Mouse (Mus musculus): ENCODE measurements around the gene Rsph1. TPM values are rescaled to one million over a fixed set of nuclear protein-coding genes. Genes with fewer than 3 reads are reported as not detected.

The Rsph1 gene
- total RNA-seq (2023), result not detected

GRCm38 (mm10) chr17:31276922-31277918 is at the start of gene Rsph1:
Gene Rsph1, minus strand, starts transcription at chr17:31277383.

GRCm38 (mm10) chr17:31286492-31286891 is 9.3 kb upstream of the Rsph1 start, which contains the start of gene Slc37a1:
Gene Slc37a1, plus strand, starts transcription at chr17:31286792.

GRCm38 (mm10) chr17:31207771-31208334 is 69.3 kb downstream of the Rsph1 start, which contains the start of gene Ubash3a:
Gene Ubash3a, plus strand, starts transcription at chr17:31207873.

Other genes with a start within 250 kb of the Rsph1 start
- 124 TPM for gene Abcg1, start 219.7 kb downstream of the Rsph1 start, total RNA-seq (2023)
- not detected for gene Tff3, start 147.7 kb downstream of the Rsph1 start, total RNA-seq (2023)
- not detected for gene Tff2, start 133.1 kb downstream of the Rsph1 start, total RNA-seq (2023)
- not detected for gene Tff1, start 112.1 kb downstream of the Rsph1 start, total RNA-seq (2023)
- 0.47 TPM for gene Tmprss3, start 78.4 kb downstream of the Rsph1 start, total RNA-seq (2023)
- gene Ubash3a, start 69.5 kb downstream of the Rsph1 start, total RNA-seq (2023), result 92.4 TPM
- 68.3 TPM for gene Slc37a1, start 9.4 kb upstream of the Rsph1 start, total RNA-seq (2023)
- 1.2 TPM for gene Pde9a, start 108.8 kb upstream of the Rsph1 start, total RNA-seq (2023)
- 47.8 TPM for gene Wdr4, start 242.6 kb upstream of the Rsph1 start, total RNA-seq (2023)
- gene Ndufv3, start 242.7 kb upstream of the Rsph1 start, total RNA-seq (2023), result 95.1 TPM

Measured in CD4-positive naive resting alpha-beta T cell, adult 76 days (primary cell).